Mouse (Mus musculus) left cerebral cortex, adult 8-10 months (tissue): Measurements from ENCODE around the gene Tmem107. TPM values are rescaled to one million over a fixed set of nuclear protein-coding genes. Genes with fewer than 3 reads are reported as not detected.

Experiments used
- DNase-seq, 2 experiments: peaks; one replicate each; pipeline ENCODE4 v3.0.0; 2022; ENCODE audit warnings: low spot score in 2 of 2
- total RNA-seq, 4 experiments: library from RNA; stranded (reverse); gene quantifications; 2 replicates each; pipeline ENCODE4 v1.2.4; 2022

The Tmem107 gene
- total RNA-seq, 4 experiments from 2014 or later = 15.2 to 19.4 (median 17.1) TPM

GRCm38 (mm10) chr11:69121741-69122335, 51.2 kb downstream of the Tmem107 start:
- DNase-seq = no peak

GRCm38 (mm10) chr11:69122336-69122951, 51.8 kb downstream of the Tmem107 start, which contains the start of gene 9130213A22Rik:
9130213A22Rik (minus strand) TSS chr11:69122589.
- peak; percentile 79 to 81 for DNase-seq

Other genes with a start within 250 kb of the Tmem107 start
- 100 to 1,000 TPM in 3 of 4 experiments, 10 to 100 TPM in 1; 95.2 to 113 (median 110) TPM for gene Ndel1, start 198.9 kb upstream of the Tmem107 start, total RNA-seq
- gene Rnf222, start 182.3 kb upstream of the Tmem107 start, total RNA-seq = under 1 TPM in 1 of 4 experiments, not detected in 3; 0.17 TPM
- 100 to 1,000 TPM; 920 to 943 (median 931) TPM for gene Rpl26, start 169.2 kb upstream of the Tmem107 start, total RNA-seq
- 1 to 10 TPM; 1.1 to 2.2 (median 1.7) TPM for gene Odf4, start 143.7 kb upstream of the Tmem107 start, total RNA-seq
- 10 to 100 TPM; 35.5 to 40.0 (median 38.3) TPM for gene Arhgef15, start 113.3 kb upstream of the Tmem107 start, total RNA-seq
- gene Slc25a35, start 102.7 kb upstream of the Tmem107 start, total RNA-seq = 1 to 10 TPM; 4.0 to 8.6 (median 7.1) TPM
- 10 to 100 TPM; 15.9 to 23.4 (median 19.8) TPM for gene Rangrf, start 95.6 kb upstream of the Tmem107 start, total RNA-seq
- 10 to 100 TPM; 20.3 to 22.2 (median 20.9) TPM for gene Pfas, start 62.3 kb upstream of the Tmem107 start, total RNA-seq
- 10 to 100 TPM; 37.1 to 42.9 (median 39.7) TPM for gene Ctc1, start 54.9 kb upstream of the Tmem107 start, total RNA-seq
- gene Aurkb, start 25.2 kb upstream of the Tmem107 start, total RNA-seq = under 1 TPM; 0.53 to 0.80 (median 0.62) TPM
- 10 to 100 TPM; 32.3 to 37.9 (median 33.5) TPM for gene Borcs6, start 11.1 kb upstream of the Tmem107 start, total RNA-seq
- gene Vamp2, start 17.7 kb downstream of the Tmem107 start, total RNA-seq = 1,000 to 10,000 TPM; 1,002 to 1,054 (median 1,038) TPM
- 100 to 1,000 TPM; 105 to 140 (median 114) TPM for gene Per1, start 24.4 kb downstream of the Tmem107 start, total RNA-seq
- gene Hes7, start 49.6 kb downstream of the Tmem107 start, total RNA-seq = 1 to 10 TPM in 1 of 4 experiments, under 1 TPM in 3; 0.20 to 1.3 (median 0.74) TPM
- gene 9130213A22Rik, start 51.8 kb downstream of the Tmem107 start, total RNA-seq = 1 to 10 TPM; 1.1 to 1.4 (median 1.3) TPM
- gene Aloxe3, start 55.1 kb downstream of the Tmem107 start, total RNA-seq = 10 to 100 TPM in 1 of 4 experiments, 1 to 10 TPM in 3; 5.9 to 11.4 (median 8.9) TPM
- gene Alox12b, start 86.2 kb downstream of the Tmem107 start, total RNA-seq = 1 to 10 TPM; 5.7 to 8.9 (median 7.7) TPM
- 10 to 100 TPM in 2 of 4 experiments, 1 to 10 TPM in 2; 9.2 to 11.4 (median 10.2) TPM for gene Alox8, start 127.0 kb downstream of the Tmem107 start, total RNA-seq
- gene Gucy2e, start 166.2 kb downstream of the Tmem107 start, total RNA-seq = 1 to 10 TPM; 1.3 to 1.8 (median 1.5) TPM